Mouse (Mus musculus): ENCODE measurements around the gene Srpk2.
"Not testable (repeated sequence)": the region's sequence is repeated elsewhere in the genome, so short reads cannot be mapped to it uniquely, and the experiment has no call there.

DNA sequence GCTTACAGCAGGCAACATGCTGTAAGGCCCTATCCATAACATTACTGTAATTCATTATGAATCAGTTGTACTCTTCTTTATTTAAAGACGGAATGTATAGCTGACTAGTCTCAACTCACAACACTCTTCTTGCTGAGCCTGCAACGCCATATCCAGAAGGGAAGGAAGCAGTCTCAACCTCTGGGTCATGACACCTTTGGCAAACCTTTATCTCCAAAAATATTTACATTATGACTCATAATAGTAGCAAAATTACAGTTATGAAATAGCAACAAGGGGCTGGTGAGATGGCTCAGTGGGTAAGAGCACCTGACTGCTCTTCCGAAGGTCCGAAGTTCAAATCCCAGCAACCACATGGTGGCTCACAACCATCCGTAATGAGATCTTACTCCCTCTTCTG is 94.1 kb downstream of the Srpk2 start:
- TF ChIP-seq CTCF (IDR thresholded peaks at IDR 0.05; ENCODE audit: extremely low read depth, insufficient read length, insufficient replicate concordance, low read depth, low read length); POLR2A (IDR thresholded peaks at IDR 0.05; ENCODE audit: low read depth, low read length): not testable (repeated sequence)

All from small intestine, adult 2 months (tissue).